Mouse (Mus musculus) layer of hippocampus, adult 8-10 months (tissue): ENCODE measurements at regions not wholly inside any gene's neighbourhood (a gene's known extent, or its start where the extent isn't known, plus 50 kb on each side); places are given as distances from the start of the nearest gene placed in this dataset.
"Not testable (repeated sequence)": the region's sequence is repeated elsewhere in the genome, so short reads cannot be mapped to it uniquely, and the experiment has no call there.

Experiments
- DNase-seq, 2 experiments: peaks; one replicate each; pipeline ENCODE4 v3.0.0; 2022; ENCODE audit warnings: low spot score in 2 of 2

- no peak for DNase-seq
Observed at GRCm38 (mm10) chr13:97396899-97397640, 156.2 kb downstream of the Enc1 start.

- not testable (repeated sequence) for DNase-seq
Observed at GRCm38 (mm10) chr13:97396286-97396685, 155.4 kb downstream of the Enc1 start.

GRCm38 (mm10) chr13:97394756-97395454 is 154.0 kb downstream of the Enc1 start:
- DNase-seq: no peak

- no peak for DNase-seq
Observed at GRCm38 (mm10) chr13:97394071-97394470, 153.2 kb downstream of the Enc1 start.

- DNase-seq: no peak
Observed at GRCm38 (mm10) chr13:97393456-97393855, 152.6 kb downstream of the Enc1 start.

GRCm38 (mm10) chr13:97390449-97390930 is 149.6 kb downstream of the Enc1 start:
- peak; percentile 60 to 66 for DNase-seq

GRCm38 (mm10) chr13:97388851-97389479 is 148.1 kb downstream of the Enc1 start:
- no peak for DNase-seq

GRCm38 (mm10) chr13:97386511-97386910 is 145.6 kb downstream of the Enc1 start:
- DNase-seq: no peak

- no peak for DNase-seq
Observed at GRCm38 (mm10) chr13:97385531-97385930, 144.6 kb downstream of the Enc1 start.

GRCm38 (mm10) chr13:97384091-97384777 is 143.3 kb downstream of the Enc1 start:
- no peak for DNase-seq

- no peak for DNase-seq
Observed at GRCm38 (mm10) chr13:97383351-97383750, 142.4 kb downstream of the Enc1 start.

- DNase-seq: no peak
Observed at GRCm38 (mm10) chr13:97380366-97380765, 139.5 kb downstream of the Enc1 start.

GRCm38 (mm10) chr13:97376232-97376523 is 135.3 kb downstream of the Enc1 start:
- no peak for DNase-seq

- DNase-seq: no peak
Observed at GRCm38 (mm10) chr13:97375501-97376231, 134.8 kb downstream of the Enc1 start.

- no peak for DNase-seq
Observed at GRCm38 (mm10) chr13:97372348-97372747, 131.4 kb downstream of the Enc1 start.

- DNase-seq: no peak
Observed at GRCm38 (mm10) chr13:97371200-97371599, 130.3 kb downstream of the Enc1 start.

- no peak for DNase-seq
Observed at GRCm38 (mm10) chr13:97366723-97367122, 125.8 kb downstream of the Enc1 start.

- DNase-seq: no peak
Observed at GRCm38 (mm10) chr13:97365557-97366244, 124.8 kb downstream of the Enc1 start.

- DNase-seq: no peak
Observed at GRCm38 (mm10) chr13:97365004-97365403, 124.1 kb downstream of the Enc1 start.

GRCm38 (mm10) chr13:97363765-97364164 is 122.9 kb downstream of the Enc1 start:
- no peak for DNase-seq

- DNase-seq: no peak
Observed at GRCm38 (mm10) chr13:97363214-97363613, 122.3 kb downstream of the Enc1 start.
